Mouse (Mus musculus) forelimb bud, embryonic 11.5 days (tissue): ENCODE measurements at regions not wholly inside any gene's neighbourhood (a gene's known extent, or its start where the extent isn't known, plus 50 kb on each side); places are given as distances from the start of the nearest gene placed in this dataset.
A peak's percentile ranks its signal among the peaks of the same experiment; 100 is the strongest.

Experiments used
- DNase-seq: peaks from one replicate; pipeline ENCODE4 v3.0.0-alpha.2; 2012; ENCODE audit warnings: low read depth, low spot score

GRCm38 (mm10) chr16:8117543-8118167 is 307.3 kb downstream of the Tmem114 start:
- DNase-seq, result peak; percentile 70

- no peak for DNase-seq
Measured at GRCm38 (mm10) chr16:8111329-8112116, 313.4 kb downstream of the Tmem114 start.

GRCm38 (mm10) chr16:8108141-8109122 is 316.5 kb downstream of the Tmem114 start:
- no peak for DNase-seq

- DNase-seq, result no peak
Measured at GRCm38 (mm10) chr16:8079024-8079423, 345.9 kb downstream of the Tmem114 start.

GRCm38 (mm10) chr16:8078461-8078860 is 346.5 kb downstream of the Tmem114 start:
- DNase-seq, result peak; percentile 68

- no peak for DNase-seq
Measured at GRCm38 (mm10) chr16:8074729-8075128, 350.2 kb downstream of the Tmem114 start.

- DNase-seq, result no peak
Measured at GRCm38 (mm10) chr16:8053936-8054335, 371.0 kb downstream of the Tmem114 start.

GRCm38 (mm10) chr16:8008966-8009365 is 416.0 kb downstream of the Tmem114 start:
- DNase-seq, result no peak

- no peak for DNase-seq
Measured at GRCm38 (mm10) chr16:8006631-8007030, 418.3 kb downstream of the Tmem114 start.

- no peak for DNase-seq
Measured at GRCm38 (mm10) chr16:8002339-8003089, 422.4 kb downstream of the Tmem114 start.

- no peak for DNase-seq
Measured at GRCm38 (mm10) chr16:7982816-7983215, 442.1 kb downstream of the Tmem114 start.

GRCm38 (mm10) chr16:7978466-7978865 is 446.5 kb downstream of the Tmem114 start:
- peak; percentile 30 for DNase-seq

- DNase-seq, result no peak
Measured at GRCm38 (mm10) chr16:7951616-7952015, 473.3 kb downstream of the Tmem114 start.

- no peak for DNase-seq
Measured at GRCm38 (mm10) chr16:7942333-7942732, 482.6 kb downstream of the Tmem114 start.

GRCm38 (mm10) chr16:7937167-7937566 is 487.8 kb downstream of the Tmem114 start:
- no peak for DNase-seq

GRCm38 (mm10) chr16:7932322-7932721 is 492.6 kb downstream of the Tmem114 start:
- no peak for DNase-seq

GRCm38 (mm10) chr16:7931676-7932075 is 493.3 kb downstream of the Tmem114 start:
- no peak for DNase-seq

GRCm38 (mm10) chr16:7929112-7929511 is 495.8 kb downstream of the Tmem114 start:
- no peak for DNase-seq

GRCm38 (mm10) chr16:7928391-7928935 is 496.5 kb downstream of the Tmem114 start:
- DNase-seq, result peak; percentile 10

GRCm38 (mm10) chr16:7927756-7928155 is 497.2 kb downstream of the Tmem114 start:
- DNase-seq, result peak; percentile 29

- no peak for DNase-seq
Measured at GRCm38 (mm10) chr16:7895786-7896185, 529.1 kb downstream of the Tmem114 start.
